Mouse (Mus musculus) embryonic facial prominence, embryonic 11.5 days (tissue): ENCODE results near the gene Hsd17b3. TPM values are rescaled to one million over a fixed set of nuclear protein-coding genes. Genes with fewer than 3 reads are reported as not detected.

ENCODE experiments used
- ATAC-seq: fragments of 200-750 bp; cut with Nextera tagmentation; replicated peaks from 2 replicates; pipeline ENCODE4 v1.8.0; 2017; ENCODE audit warnings: low read depth; ENCODE audit not compliant: insufficient number of reproducible peaks, low FRiP score, low TSS enrichment
- DNase-seq: peaks from one replicate; pipeline ENCODE4 v3.0.0-alpha.2; 2015; ENCODE audit warnings: low spot score
- H3K27ac ChIP-seq: fragments of 300-500 bp; sonication (generic); replicated peaks from 2 replicates; pipeline ENCODE4 v1.5.1; 2014; ENCODE audit warnings: mild to moderate bottlenecking, low read depth, low read length, control low read depth
- H3K27me3 ChIP-seq: fragments of 300-500 bp; sonication (generic); 2 replicates; pipeline ENCODE4 v1.6.1; 2014; ENCODE audit warnings: mild to moderate bottlenecking, low read length, moderate library complexity, mixed read lengths; ENCODE audit not compliant: control insufficient read depth, insufficient read depth
- H3K36me3 ChIP-seq: fragments of 300-500 bp; sonication (generic); replicated peaks from 2 replicates; pipeline ENCODE4 v1.6.1; 2014; ENCODE audit warnings: low read depth, mild to moderate bottlenecking, low read length, moderate library complexity, mixed read lengths; ENCODE audit not compliant: control insufficient read depth, insufficient read depth
- H3K4me1 ChIP-seq: fragments of 300-500 bp; sonication (generic); 2 replicates; pipeline ENCODE4 v1.6.1; 2014; ENCODE audit warnings: low read length, mixed read lengths; ENCODE audit not compliant: control insufficient read depth, insufficient read depth
- H3K4me2 ChIP-seq: fragments of 300-500 bp; sonication (generic); 2 replicates; pipeline ENCODE4 v1.6.1; 2014; ENCODE audit warnings: low read depth, mild to moderate bottlenecking, control low read depth, low read length, moderate library complexity
- H3K4me3 ChIP-seq: fragments of 300-500 bp; sonication (generic); 2 replicates; pipeline ENCODE4 v1.5.1; 2014; ENCODE audit warnings: low read depth, low read length, control low read depth
- H3K9ac ChIP-seq: fragments of 300-500 bp; sonication (generic); replicated peaks from 2 replicates; pipeline ENCODE4 v1.6.1; 2014; ENCODE audit warnings: mild to moderate bottlenecking, control low read depth, low read length
- H3K9me3 ChIP-seq: fragments of 300-500 bp; sonication (generic); replicated peaks from 2 replicates; pipeline ENCODE4 v1.6.1; 2016; ENCODE audit warnings: mild to moderate bottlenecking, low read length, inconsistent platforms, mixed read lengths; ENCODE audit not compliant: control insufficient read depth
- WGBS: fragments of 180-500 bp; shearing (Covaris S2); extraction: QIAGEN DNeasy Blood & Tissue Kit; methylation state at CpG from one replicate; pipeline ENCODE4 v1.1.7; 2014; 5-methylcytosine and 5-hydroxymethylcytosine counted together
- polyA plus RNA-seq: library from polyadenylated mRNA; unstranded; fragments of >200 nt; fragmentation: Nextera tagmentation; extraction: Ambion mirVana; gene quantifications from 2 replicates; pipeline ENCODE4 v1.2.1, GENCODE M21; 2014

The Hsd17b3 gene
- polyA plus RNA-seq, 1 experiment from 2014 or later = not detected

- WGBS = 70% methylated on average over 4 of the region's 4 CpGs
- H3K9me3 ChIP-seq = no peaks in the 10 kb centered on the region
These were observed 55.8 kb downstream of the Hsd17b3 start for GRCm38 (mm10) chr13:64033181-64033580.

GRCm38 (mm10) chr13:64031254-64031653 lies 57.8 kb downstream of the Hsd17b3 start:
- no peaks in the 10 kb centered on the region for H3K9me3 ChIP-seq
- ATAC-seq (no peak), DNase-seq (no peak)
- no peaks in the 10 kb centered on the region for H3K27me3 ChIP-seq
- H3K4me3 ChIP-seq = no peak overlapping the region
- 67% methylated on average over 4 of the region's 4 CpGs for WGBS
- H3K4me1 ChIP-seq = peaks cover 4% of the 10 kb centered on the region; the same call in 1 of the 2 replicates
- H3K27ac ChIP-seq = no peak overlapping the region
- H3K9ac ChIP-seq = no peak overlapping the region
- no peaks in the 10 kb centered on the region for H3K36me3 ChIP-seq
- H3K4me2 ChIP-seq = no peak overlapping the region

More at GRCm38 (mm10) chr13:64033181-64033580, 55.8 kb downstream of the Hsd17b3 start:
- H3K36me3 ChIP-seq = no peaks in the 10 kb centered on the region
- no peak overlapping the region for H3K4me3 ChIP-seq
- peaks cover 4% of the 10 kb centered on the region; the same call in 1 of the 2 replicates for H3K4me1 ChIP-seq
- ATAC-seq (no peak), DNase-seq (no peak)
- H3K27ac ChIP-seq = no peak overlapping the region
- no peaks in the 10 kb centered on the region for H3K27me3 ChIP-seq
- H3K4me2 ChIP-seq = no peak overlapping the region
- H3K9ac ChIP-seq = no peak overlapping the region

GRCm38 (mm10) chr13:64030792-64031191 lies 58.2 kb downstream of the Hsd17b3 start:
- no peak for DNase-seq
- peaks cover 4% of the 10 kb centered on the region; the same call in 1 of the 2 replicates for H3K4me1 ChIP-seq
- 48% methylated on average over 1 of the region's 1 CpGs for WGBS

GRCm38 (mm10) chr13:64024803-64025202 lies 64.2 kb downstream of the Hsd17b3 start:
- Histone ChIP-seq H3K27me3 (no peaks in the 10 kb centered on the region), H3K27ac (no peak overlapping the region), H3K4me1 (peaks cover 3% of the 10 kb centered on the region; the same call in 1 of the 2 replicates), H3K9ac (no peak overlapping the region), H3K9me3 (no peaks in the 10 kb centered on the region), H3K4me2 (no peak overlapping the region), H3K36me3 (no peaks in the 10 kb centered on the region), H3K4me3 (no peak overlapping the region)
- DNase-seq (no peak), ATAC-seq (no peak)
- WGBS = 67% methylated on average over 4 of the region's 4 CpGs

More at GRCm38 (mm10) chr13:64030792-64031191, 58.2 kb downstream of the Hsd17b3 start:
- H3K9ac ChIP-seq = no peak overlapping the region
- H3K4me3 ChIP-seq = no peak overlapping the region
- no peak overlapping the region for H3K4me2 ChIP-seq
- H3K9me3 ChIP-seq = no peaks in the 10 kb centered on the region
- no peak overlapping the region for H3K27ac ChIP-seq
- no peaks in the 10 kb centered on the region for H3K36me3 ChIP-seq
- no peak for ATAC-seq
- H3K27me3 ChIP-seq = no peaks in the 10 kb centered on the region

- Histone ChIP-seq H3K9me3 (no peaks in the 10 kb centered on the region), H3K4me2 (no peak overlapping the region), H3K27ac (no peak overlapping the region), H3K27me3 (no peaks in the 10 kb centered on the region), H3K9ac (no peak overlapping the region), H3K4me1 (peaks cover 3% of the 10 kb centered on the region; the same call in 1 of the 2 replicates), H3K4me3 (no peak overlapping the region), H3K36me3 (no peaks in the 10 kb centered on the region)
- WGBS = 63% methylated on average over 15 of the region's 15 CpGs
- DNase-seq (peak; percentile 46), ATAC-seq (no peak)
These were observed 66.1 kb downstream of the Hsd17b3 start for GRCm38 (mm10) chr13:64022786-64023468.

GRCm38 (mm10) chr13:64020902-64021311 lies 68.1 kb downstream of the Hsd17b3 start:
- ATAC-seq (peak; percentile 98), DNase-seq (peak; percentile 71)
- Histone ChIP-seq H3K27me3 (no peaks in the 10 kb centered on the region), H3K9ac (no peak overlapping the region; the same call in 1 of the 2 replicates), H3K9me3 (no peaks in the 10 kb centered on the region), H3K27ac (no peak overlapping the region; the same call in 1 of the 2 replicates), H3K4me3 (no peak overlapping the region), H3K4me1 (peaks cover 3% of the 10 kb centered on the region; the same call in 1 of the 2 replicates), H3K36me3 (no peaks in the 10 kb centered on the region), H3K4me2 (no peak overlapping the region)
- WGBS = 27% methylated on average over 7 of the region's 7 CpGs

GRCm38 (mm10) chr13:64018586-64019141 lies 70.4 kb downstream of the Hsd17b3 start:
- no peak for ATAC-seq
- H3K4me3 ChIP-seq = no peak overlapping the region
- peaks cover 3% of the 10 kb centered on the region; the same call in 1 of the 2 replicates for H3K4me1 ChIP-seq
- no peak for DNase-seq
- no peak overlapping the region for H3K4me2 ChIP-seq
- H3K9ac ChIP-seq = no peak overlapping the region
- H3K27me3 ChIP-seq = no peaks in the 10 kb centered on the region
- no peak overlapping the region for H3K27ac ChIP-seq
- 78% methylated on average over 10 of the region's 10 CpGs for WGBS
- no peaks in the 10 kb centered on the region for H3K9me3 ChIP-seq
- no peaks in the 10 kb centered on the region for H3K36me3 ChIP-seq

GRCm38 (mm10) chr13:64016048-64016447 lies 73.0 kb downstream of the Hsd17b3 start:
- no peaks in the 10 kb centered on the region for H3K4me1 ChIP-seq
- H3K4me3 ChIP-seq = no peak overlapping the region
- DNase-seq (no peak), ATAC-seq (no peak)
- no peaks in the 10 kb centered on the region for H3K27me3 ChIP-seq
- no peak overlapping the region for H3K27ac ChIP-seq
- no peaks in the 10 kb centered on the region for H3K9me3 ChIP-seq
- WGBS = 36% methylated on average over 4 of the region's 4 CpGs
- no peaks in the 10 kb centered on the region for H3K36me3 ChIP-seq
- no peak overlapping the region for H3K9ac ChIP-seq
- no peak overlapping the region for H3K4me2 ChIP-seq
